ENCODE assay signal across 8 mouse cellular contexts in the genomic region with DNA sequence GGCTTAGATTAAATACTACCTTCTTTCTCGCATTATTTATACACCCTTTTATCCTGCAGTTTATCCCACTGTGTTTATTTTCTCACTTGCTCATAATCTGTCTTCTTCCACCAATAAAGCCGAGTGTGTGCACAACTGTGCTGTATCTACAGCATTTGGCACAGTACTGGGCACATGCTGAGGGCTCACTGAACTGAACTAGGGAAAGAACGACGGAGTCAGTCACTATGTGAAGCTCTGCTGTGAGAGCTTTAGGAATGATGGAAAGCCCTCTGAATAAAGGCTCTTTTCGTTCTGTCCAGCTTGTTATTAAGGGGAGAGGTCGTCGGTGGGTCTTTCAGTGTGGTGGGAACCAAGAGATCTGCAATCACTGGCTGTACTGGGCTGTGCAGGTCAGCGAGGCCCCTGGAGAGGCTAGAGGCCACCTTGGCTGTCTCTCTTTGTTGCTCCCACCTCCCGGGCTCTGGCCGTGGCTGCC. TPM values are rescaled to one million over a fixed set of nuclear protein-coding genes. Genes with fewer than 3 reads are reported as not detected.
DNase-seq lines count a peak whose midpoint lies in the region; ATAC-seq and TF ChIP-seq lines count a peak whose summit lies in the region.

No protein-coding gene starts in this region.

- DNase-seq in kidney, adult 11 months: no peak
- no peak for DNase-seq in forebrain, postnatal 0 days
- DNase-seq in midbrain, embryonic 11.5 days (ENCODE audit: low spot score, missing footprints): peak; percentile 91
- DNase-seq in embryo, embryonic 9.5 days (ENCODE audit: extremely low spot score): no peak
- DNase-seq in layer of hippocampus, adult 18-20 months (ENCODE audit: low spot score in 2 of 2): no peak

- H3K27me3 ChIP-seq in kidney, embryonic 15.5 days: peaks cover 21% of the 10 kb centered on the region
- H3K27me3 ChIP-seq in forebrain, postnatal 0 days (ENCODE audit: insufficient read depth, low read length): no peaks in the 10 kb centered on the region
- no peaks in the 10 kb centered on the region for H3K27me3 ChIP-seq in midbrain, embryonic 11.5 days (ENCODE audit: control insufficient read depth, insufficient read depth, low read length)

- no peaks in the 10 kb centered on the region for H3K4me1 ChIP-seq in kidney, embryonic 15.5 days
- no peaks in the 10 kb centered on the region for H3K4me1 ChIP-seq in brown adipose tissue, adult 24 weeks (ENCODE audit: control insufficient read depth, insufficient read depth, insufficient read length, low read length)
- H3K4me1 ChIP-seq in forebrain, postnatal 0 days (ENCODE audit: insufficient read depth): 0 out of 2 replicates have a peak, but pooled peaks cover 3% of the 10 kb centered on the region
- H3K4me1 ChIP-seq in midbrain, embryonic 11.5 days (ENCODE audit: control insufficient read depth, insufficient read depth, low read length): no peaks in the 10 kb centered on the region; the same call in 1 of the 2 replicates

- peak; percentile 30; the same call in 1 of the 2 replicates for ATAC-seq in kidney, embryonic 15.5 days (replicated peaks; ENCODE audit: low FRiP score)
- peak; percentile 30 for ATAC-seq in forebrain, postnatal 0 days
- ATAC-seq in midbrain, embryonic 11.5 days (ENCODE audit: low FRiP score): peak; percentile 51
- no peak for ATAC-seq in megakaryocyte progenitor cell, adult 5-6 weeks (replicated peaks; ENCODE audit: poor library complexity)

- H3K9ac ChIP-seq in kidney, embryonic 15.5 days: peak overlapping the region; percentile 41; the same call in 1 of the 2 replicates
- peak overlapping the region; percentile 72 for H3K9ac ChIP-seq in forebrain, postnatal 0 days
- H3K9ac ChIP-seq in midbrain, embryonic 11.5 days (ENCODE audit: low read length): peak overlapping the region; percentile 73

- H3K4me2 ChIP-seq in kidney, embryonic 15.5 days: peak overlapping the region; percentile 63
- peak overlapping the region; percentile 53 for H3K4me2 ChIP-seq in forebrain, postnatal 0 days (ENCODE audit: low read depth)
- peak overlapping the region; percentile 60 for H3K4me2 ChIP-seq in midbrain, embryonic 11.5 days

- H3K27ac ChIP-seq in kidney, embryonic 15.5 days: 0 out of 2 replicates have a peak overlapping the region, but pooled peaks have one; percentile 37
- no peak overlapping the region for H3K27ac ChIP-seq in brown adipose tissue, adult 24 weeks (replicated peaks; ENCODE audit: low read depth, low read length)
- H3K27ac ChIP-seq in forebrain, postnatal 0 days (ENCODE audit: low read depth, low read length): peak overlapping the region; percentile 81
- H3K27ac ChIP-seq in midbrain, embryonic 11.5 days (ENCODE audit: low read depth, low read length): peak overlapping the region; percentile 65

- peak overlapping the region; percentile 55 for H3K4me3 ChIP-seq in kidney, embryonic 15.5 days (replicated peaks)
- peak overlapping the region; percentile 67 for H3K4me3 ChIP-seq in brown adipose tissue, adult 24 weeks (ENCODE audit: insufficient read depth, low read depth, low read length)
- peak overlapping the region; percentile 55 for H3K4me3 ChIP-seq in forebrain, postnatal 0 days (ENCODE audit: low read depth, low read length)
- H3K4me3 ChIP-seq in midbrain, embryonic 11.5 days (ENCODE audit: low read depth, low read length): peak overlapping the region; percentile 52

- H3K9me3 ChIP-seq in kidney, embryonic 15.5 days (replicated peaks): no peaks in the 10 kb centered on the region
- H3K9me3 ChIP-seq in forebrain, postnatal 0 days (ENCODE audit: low read length): no peaks in the 10 kb centered on the region
- H3K9me3 ChIP-seq in midbrain, embryonic 11.5 days (ENCODE audit: control insufficient read depth, low read length): no peaks in the 10 kb centered on the region

- no peak for TF ChIP-seq CTCF in forebrain, postnatal 0 days (IDR thresholded peaks at IDR 0.05; ENCODE audit: low read depth)

- no peaks in the 10 kb centered on the region for H3K36me3 ChIP-seq in kidney, embryonic 15.5 days
- no peaks in the 10 kb centered on the region for H3K36me3 ChIP-seq in forebrain, postnatal 0 days (ENCODE audit: insufficient read depth)
- no peaks in the 10 kb centered on the region for H3K36me3 ChIP-seq in midbrain, embryonic 11.5 days (ENCODE audit: control insufficient read depth, insufficient read depth, low read length)

- WGBS in kidney, embryonic 15.5 days: 19% methylated on average over 10 of the region's 10 CpGs
- WGBS in forebrain, postnatal 0 days: 36% methylated on average over 10 of the region's 10 CpGs
- WGBS in midbrain, embryonic 11.5 days: 19% methylated on average over 8 of the region's 10 CpGs

RNA-seq across cellular contexts. Expression of a gene that starts 0.7 kb away (rescaled TPM):
- 89.6 and 89.8 TPM in 2 replicates for polyA plus RNA-seq in kidney, embryonic 15.5 days (2015; fragmentation: Nextera tagmentation; extraction: Ambion mirVana)
- 160 and 164 TPM in 2 replicates for polyA plus RNA-seq in brown adipose tissue, adult 24 weeks (2012; ENCODE audit: insufficient read depth, insufficient read length, missing spikeins)
- total RNA-seq in forebrain, postnatal 0 days (2014; rRNA removed): 130 and 202 TPM in 2 replicates
- 131 and 157 TPM in 2 replicates for polyA plus RNA-seq in forebrain, postnatal 0 days (2015; fragmentation: Nextera tagmentation; extraction: Ambion mirVana)
- polyA plus RNA-seq in midbrain, embryonic 11.5 days (2014; fragmentation: Nextera tagmentation; extraction: Ambion mirVana): 80.7 and 93.3 TPM in 2 replicates
- total RNA-seq in layer of hippocampus, adult 18-20 months (2021): 10 to 100 TPM; 73.1 to 79.4 TPM
- 0.34 and 0.72 TPM in 2 replicates for total RNA-seq in megakaryocyte progenitor cell, adult 5-6 weeks (2015)
- total RNA-seq in megakaryocyte progenitor cell, adult 5-6 weeks (2017): 0.44 TPM in 1 of 2 replicates, not detected in the other
